Mouse (Mus musculus) myocyte (in vitro differentiated cells): ENCODE measurements around the gene AI182371. TPM values are rescaled to one million over a fixed set of nuclear protein-coding genes. Genes with fewer than 3 reads are reported as not detected.

Experiments
- H3K27me3 ChIP-seq: one replicate; pipeline ENCODE4 v1.6.1; 2011; ENCODE audit not compliant: control insufficient read depth, insufficient read depth, insufficient read length
- H3K36me3 ChIP-seq: one replicate; pipeline ENCODE4 v1.6.1; 2011; ENCODE audit not compliant: control insufficient read depth, insufficient read depth
- H3K4me2 ChIP-seq: one replicate; pipeline ENCODE4 v1.6.1; 2011; ENCODE audit warnings: low read depth, control low read depth
- H3K4me3 ChIP-seq: one replicate; pipeline ENCODE4 v1.5.1; 2011; ENCODE audit warnings: mild to moderate bottlenecking, control low read depth, moderate library complexity
- H3K79me2 ChIP-seq: one replicate; pipeline ENCODE4 v1.6.1; 2011; ENCODE audit not compliant: control insufficient read depth, insufficient read depth
- H3ac ChIP-seq: one replicate; pipeline ENCODE4 v1.6.1; 2011; ENCODE audit not compliant: control insufficient read depth, insufficient read length
- CEBPB ChIP-seq: IDR thresholded peaks from 2 replicates; pipeline ENCODE4 v1.6.1; 2011; ENCODE audit warnings: mild to moderate bottlenecking, moderate library complexity; ENCODE audit not compliant: poor library complexity, insufficient read depth, severe bottlenecking
- E2F4 ChIP-seq: IDR thresholded peaks from one replicate; pipeline ENCODE4 v1.6.1; 2011; ENCODE audit warnings: mild to moderate bottlenecking, control low read depth, moderate library complexity; ENCODE audit not compliant: insufficient read depth
- MAX ChIP-seq: IDR thresholded peaks from one replicate; pipeline ENCODE4 v1.6.1; 2011; ENCODE audit warnings: low read depth, mild to moderate bottlenecking, control low read depth
- MYOD1 ChIP-seq, 3 experiments: IDR thresholded peaks; one replicate each; pipeline ENCODE4 v1.6.1; 2011; ENCODE audit warnings: control low read depth in 2 of 3, low read depth in 2 of 3, mild to moderate bottlenecking in 2 of 3, moderate library complexity in 1 of 3; ENCODE audit not compliant: insufficient read length in 2 of 3, control insufficient read depth in 1 of 3
- MYOG ChIP-seq, 3 experiments: IDR thresholded peaks; one replicate each; pipeline ENCODE4 v1.6.1; 2011; ENCODE audit warnings: control low read depth in 2 of 3, low read depth in 2 of 3, mild to moderate bottlenecking in 2 of 3; ENCODE audit not compliant: insufficient read length in 2 of 3, control insufficient read depth in 1 of 3, insufficient read depth in 1 of 3
- POLR2A ChIP-seq: IDR thresholded peaks from one replicate; pipeline ENCODE4 v1.6.1; 2011; ENCODE audit warnings: low read depth, mild to moderate bottlenecking, control low read depth, moderate library complexity; ENCODE audit not compliant: insufficient read length
- POLR2AphosphoS2 ChIP-seq: IDR thresholded peaks from one replicate; pipeline ENCODE4 v1.6.1; 2011; ENCODE audit warnings: low read depth, control low read depth; ENCODE audit not compliant: insufficient read length
- REST ChIP-seq: IDR thresholded peaks from one replicate; pipeline ENCODE4 v1.6.1; 2011; ENCODE audit warnings: mild to moderate bottlenecking, control low read depth, moderate library complexity; ENCODE audit not compliant: insufficient read depth, insufficient read length
- SRF ChIP-seq: IDR thresholded peaks from one replicate; pipeline ENCODE4 v1.6.1; 2011; ENCODE audit warnings: low read depth; ENCODE audit not compliant: control insufficient read depth, insufficient read length
- TCF12 ChIP-seq: IDR thresholded peaks from one replicate; pipeline ENCODE4 v1.6.1; 2011; ENCODE audit warnings: mild to moderate bottlenecking, control low read depth; ENCODE audit not compliant: poor library complexity, insufficient read depth, severe bottlenecking
- TCF3 ChIP-seq: IDR thresholded peaks from one replicate; pipeline ENCODE4 v1.6.1; 2011; ENCODE audit warnings: low read depth, control low read depth; ENCODE audit not compliant: insufficient read length
- USF1 ChIP-seq: IDR thresholded peaks from one replicate; pipeline ENCODE4 v1.6.1; 2011; ENCODE audit warnings: low read depth, mild to moderate bottlenecking, control low read depth, moderate library complexity
- polyA plus RNA-seq: library from polyadenylated mRNA; unstranded; fragments of >200 nt; fragmentation: generic; extraction: Trizol; gene quantifications from one replicate; pipeline ENCODE4 v1.2.1, GENCODE M21; 2012; ENCODE audit warnings: missing spikeins

Gene AI182371
- polyA plus RNA-seq, 1 experiment: 0.05 TPM

GRCm38 (mm10) chr2:35109924-35110304 lies 8.6 kb upstream of the AI182371 start:
- TF ChIP-seq MAX (no peak), TCF3 (no peak), TCF12 (no peak), REST (no peak), POLR2A (no peak), CEBPB (no peak), MYOG (IDR thresholded peaks at IDR 0.05; ENCODE audit: control insufficient read depth in 1 of 3, insufficient read depth in 1 of 3, insufficient read length in 2 of 3, low read depth in 2 of 3) (no peak), MYOD1 (IDR thresholded peaks at IDR 0.05; ENCODE audit: control insufficient read depth in 1 of 3, insufficient read length in 2 of 3, low read depth in 2 of 3) (no peak), SRF (no peak), USF1 (no peak), E2F4 (no peak), POLR2AphosphoS2 (no peak)
- H3K4me3 ChIP-seq: peak overlapping the region; percentile 40
- peak overlapping the region; percentile 65 for H3ac ChIP-seq

GRCm38 (mm10) chr2:35109141-35109923 lies 8.0 kb upstream of the AI182371 start, which contains the start of gene Cntrl:
Gene Cntrl (plus strand): TSS chr2:35109492.
- Histone ChIP-seq H3K36me3 (no peaks in the 10 kb centered on the region), H3K4me2 (peak within 1 kb of the TSS; percentile 84), H3K4me3 (peak within 1 kb of the TSS; percentile 40), H3K79me2 (no peaks in the 10 kb centered on the region), H3K27me3 (no peaks in the 10 kb centered on the region), H3ac (peak within 1 kb of the TSS; percentile 65)
- TF ChIP-seq SRF (no peak), MAX (no peak), TCF3 (no peak), POLR2A (peak; percentile 65), E2F4 (peak; percentile 67), MYOD1 (IDR thresholded peaks at IDR 0.05; ENCODE audit: control insufficient read depth in 1 of 3, insufficient read length in 2 of 3, low read depth in 2 of 3) (no peak), TCF12 (no peak), POLR2AphosphoS2 (peak; percentile 52), MYOG (IDR thresholded peaks at IDR 0.05; ENCODE audit: control insufficient read depth in 1 of 3, insufficient read depth in 1 of 3, insufficient read length in 2 of 3, low read depth in 2 of 3) (no peak), USF1 (no peak), CEBPB (no peak), REST (no peak)

More at GRCm38 (mm10) chr2:35109924-35110304, 8.6 kb upstream of the AI182371 start:
- peak overlapping the region; percentile 75 for H3K4me2 ChIP-seq
- no peaks in the 10 kb centered on the region for H3K27me3 ChIP-seq
- H3K36me3 ChIP-seq: no peaks in the 10 kb centered on the region
- H3K79me2 ChIP-seq: no peaks in the 10 kb centered on the region

- no peaks in the 10 kb centered on the region for H3K36me3 ChIP-seq
- no peaks in the 10 kb centered on the region for H3K27me3 ChIP-seq
- no peak for TF ChIP-seq REST
- no peak for TF ChIP-seq MYOG (IDR thresholded peaks at IDR 0.05; ENCODE audit: control insufficient read depth in 1 of 3, insufficient read depth in 1 of 3, insufficient read length in 2 of 3, low read depth in 2 of 3)
- H3K4me3 ChIP-seq: peak overlapping the region; percentile 40
- H3K79me2 ChIP-seq: no peaks in the 10 kb centered on the region
- H3K4me2 ChIP-seq: peak overlapping the region; percentile 84
- peak overlapping the region; percentile 65 for H3ac ChIP-seq
Measured at GRCm38 (mm10) chr2:35108712-35109111, 7.4 kb upstream of the AI182371 start.

- Histone ChIP-seq H3K4me3 (peak overlapping the region; percentile 40), H3K4me2 (no peak overlapping the region), H3K79me2 (no peaks in the 10 kb centered on the region), H3K36me3 (no peaks in the 10 kb centered on the region), H3K27me3 (no peaks in the 10 kb centered on the region), H3ac (no peak overlapping the region)
- no peak for TF ChIP-seq TCF12
- no peak for TF ChIP-seq POLR2A
- TF ChIP-seq TCF3: no peak
- TF ChIP-seq REST: no peak
- no peak for TF ChIP-seq MYOG (IDR thresholded peaks at IDR 0.05; ENCODE audit: control insufficient read depth in 1 of 3, insufficient read depth in 1 of 3, insufficient read length in 2 of 3, low read depth in 2 of 3)
- TF ChIP-seq MYOD1 (IDR thresholded peaks at IDR 0.05; ENCODE audit: control insufficient read depth in 1 of 3, insufficient read length in 2 of 3, low read depth in 2 of 3): no peak
- TF ChIP-seq MAX: no peak
- TF ChIP-seq E2F4: no peak
- no peak for TF ChIP-seq SRF
- TF ChIP-seq USF1: no peak
- TF ChIP-seq CEBPB: no peak
- TF ChIP-seq POLR2AphosphoS2: no peak
Measured at GRCm38 (mm10) chr2:35107984-35108635, 6.8 kb upstream of the AI182371 start.
